Comparison of ENCODE assay signal across 15 mouse cellular contexts in the genomic region with DNA sequence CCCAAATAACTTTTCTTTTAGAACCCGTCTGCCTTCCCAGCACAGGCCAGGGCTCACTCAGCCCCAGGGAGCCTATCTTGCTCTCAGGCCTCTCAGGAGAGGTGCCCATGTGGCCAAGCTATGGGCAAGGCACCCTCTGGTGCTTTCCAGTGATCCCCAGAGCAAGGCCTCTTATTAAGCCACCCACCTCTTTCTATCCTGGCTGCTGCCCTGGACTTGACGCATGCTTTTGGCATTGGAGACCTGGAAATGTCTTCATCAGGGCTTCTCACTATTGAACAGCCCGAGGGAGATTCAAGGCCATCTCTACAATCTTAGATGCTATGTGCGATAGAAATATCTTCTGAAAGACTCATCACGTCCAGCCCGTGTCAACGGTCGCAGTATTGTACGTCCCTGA.
DNase-seq lines count a peak whose midpoint lies in the region; ATAC-seq and TF ChIP-seq lines count a peak whose summit lies in the region.
"Had no signal": no experiment of that assay in that cellular context is flagged by ENCODE, and none has a peak within 500 bp of the region (broad histone marks: within the 10 kb centered on the region; RNA-seq: fewer than 3 reads in every experiment).

No protein-coding gene starts in this region.

- H3K27me3 ChIP-seq in heart, embryonic 11.5 days (ENCODE audit: control insufficient read depth, insufficient read depth, low read length), result no peaks in the 10 kb centered on the region
- H3K27me3 ChIP-seq in embryonic facial prominence, embryonic 14.5 days (replicated peaks; ENCODE audit: control insufficient read depth, insufficient read depth, low read length), result no peaks in the 10 kb centered on the region
- no peaks in the 10 kb centered on the region for H3K27me3 ChIP-seq in intestine, embryonic 15.5 days (replicated peaks)
- no peaks in the 10 kb centered on the region for H3K27me3 ChIP-seq in liver, postnatal 0 days (ENCODE audit: insufficient read depth, low read length)
- H3K27me3 ChIP-seq: CH12.LX; neural tube, embryonic 15.5 days had no signal

- peak overlapping the region; percentile 71 for H3K27ac ChIP-seq in heart, embryonic 11.5 days (ENCODE audit: low read depth, low read length)
- peak overlapping the region; percentile 63 for H3K27ac ChIP-seq in embryonic facial prominence, embryonic 14.5 days (replicated peaks; ENCODE audit: low read depth, low read length)
- peak overlapping the region; percentile 42; the same call in 1 of the 2 replicates for H3K27ac ChIP-seq in intestine, embryonic 15.5 days
- no peak overlapping the region for H3K27ac ChIP-seq in liver, postnatal 0 days (ENCODE audit: low read depth)
- H3K27ac ChIP-seq: neural tube, embryonic 15.5 days had no signal

- TF ChIP-seq CTCF in liver, postnatal 0 days (IDR thresholded peaks at IDR 0.05; ENCODE audit: low read depth), result no peak

- 65% methylated on average over 9 of the region's 9 CpGs for WGBS in heart, embryonic 11.5 days (ENCODE audit: insufficient replicate concordance)
- WGBS in embryonic facial prominence, embryonic 14.5 days, result 76% methylated on average over 9 of the region's 9 CpGs
- 82% methylated on average over 9 of the region's 9 CpGs for WGBS in intestine, embryonic 15.5 days
- WGBS in liver, postnatal 0 days (ENCODE audit: insufficient replicate concordance), result 87% methylated on average over 9 of the region's 9 CpGs

- no peak for TF ChIP-seq EP300 in liver, postnatal 0 days (IDR thresholded peaks at IDR 0.05; ENCODE audit: low read depth)

- no peak overlapping the region for H3K4me2 ChIP-seq in heart, embryonic 11.5 days
- no peak overlapping the region for H3K4me2 ChIP-seq in embryonic facial prominence, embryonic 14.5 days (ENCODE audit: low read depth, low read length)
- no peak overlapping the region for H3K4me2 ChIP-seq in intestine, embryonic 15.5 days (replicated peaks)
- H3K4me2 ChIP-seq in liver, postnatal 0 days (ENCODE audit: low read depth, low read length), result no peak overlapping the region
- H3K4me2 ChIP-seq: neural tube, embryonic 15.5 days had no signal

- H3K9me3 ChIP-seq in heart, embryonic 11.5 days (replicated peaks; ENCODE audit: control insufficient read depth, low read length), result no peaks in the 10 kb centered on the region
- no peaks in the 10 kb centered on the region for H3K9me3 ChIP-seq in embryonic facial prominence, embryonic 14.5 days (ENCODE audit: control insufficient read depth, low read length)
- no peaks in the 10 kb centered on the region for H3K9me3 ChIP-seq in intestine, embryonic 15.5 days
- no peaks in the 10 kb centered on the region for H3K9me3 ChIP-seq in liver, postnatal 0 days (ENCODE audit: low read length)
- H3K9me3 ChIP-seq: neural tube, embryonic 15.5 days had no signal

- no peaks in the 10 kb centered on the region for H3K36me3 ChIP-seq in heart, embryonic 11.5 days (ENCODE audit: control insufficient read depth, insufficient read depth, low read length)
- no peaks in the 10 kb centered on the region for H3K36me3 ChIP-seq in embryonic facial prominence, embryonic 14.5 days (ENCODE audit: control insufficient read depth, insufficient read depth, low read length)
- no peaks in the 10 kb centered on the region; the same call in 1 of the 2 replicates for H3K36me3 ChIP-seq in intestine, embryonic 15.5 days
- H3K36me3 ChIP-seq in liver, postnatal 0 days (replicated peaks; ENCODE audit: insufficient read depth, low read length), result peaks cover 17% of the 10 kb centered on the region
- H3K36me3 ChIP-seq: neural tube, embryonic 15.5 days had no signal

- H3K4me1 ChIP-seq in heart, embryonic 11.5 days (ENCODE audit: control insufficient read depth, insufficient read depth, low read length), result peaks cover 43% of the 10 kb centered on the region
- peaks cover 10% of the 10 kb centered on the region for H3K4me1 ChIP-seq in embryonic facial prominence, embryonic 14.5 days (ENCODE audit: control insufficient read depth, insufficient read depth, low read length)
- H3K4me1 ChIP-seq in intestine, embryonic 15.5 days (replicated peaks), result peaks cover 18% of the 10 kb centered on the region; the same call in 1 of the 2 replicates
- peaks cover 17% of the 10 kb centered on the region; the same call in 1 of the 2 replicates for H3K4me1 ChIP-seq in liver, postnatal 0 days (ENCODE audit: insufficient read depth)

- no peak for ATAC-seq in heart, embryonic 11.5 days (replicated peaks; ENCODE audit: insufficient number of reproducible peaks, low FRiP score, low TSS enrichment)
- no peak for ATAC-seq in embryonic facial prominence, embryonic 14.5 days (ENCODE audit: low read depth)
- no peak for ATAC-seq in intestine, embryonic 15.5 days
- ATAC-seq in liver, postnatal 0 days, result no peak
- ATAC-seq in granulocyte monocyte progenitor cell, adult 5-6 weeks (replicated peaks; ENCODE audit: poor library complexity, severe bottlenecking), result no peak

- H3K9ac ChIP-seq in heart, embryonic 11.5 days (ENCODE audit: low read depth, low read length), result peak overlapping the region; percentile 46
- no peak overlapping the region for H3K9ac ChIP-seq in embryonic facial prominence, embryonic 14.5 days (ENCODE audit: low read depth, low read length)
- no peak overlapping the region for H3K9ac ChIP-seq in intestine, embryonic 15.5 days
- no peak overlapping the region for H3K9ac ChIP-seq in liver, postnatal 0 days (replicated peaks)
- H3K9ac ChIP-seq: neural tube, embryonic 15.5 days had no signal

- H3K4me3 ChIP-seq in heart, embryonic 11.5 days (ENCODE audit: low read depth, low read length), result no peak overlapping the region
- no peak overlapping the region for H3K4me3 ChIP-seq in embryonic facial prominence, embryonic 14.5 days (ENCODE audit: low read depth, low read length)
- H3K4me3 ChIP-seq in intestine, embryonic 15.5 days (replicated peaks), result no peak overlapping the region
- no peak overlapping the region for H3K4me3 ChIP-seq in liver, postnatal 0 days (ENCODE audit: low read depth, low read length)
- H3K4me3 ChIP-seq: neural tube, embryonic 15.5 days had no signal

- no peak for DNase-seq in heart, adult 8-10 months (ENCODE audit: low spot score)
- peak; percentile 75 for DNase-seq in Muller cell, postnatal 12 days (ENCODE audit: inconsistent ontology term)
- no peak for DNase-seq in embryonic facial prominence, embryonic 14.5 days (ENCODE audit: low spot score)
- no peak for DNase-seq in liver, postnatal 0 days
- DNase-seq in cerebellum, postnatal 4 days (ENCODE audit: low spot score in 2 of 2), result no peak
- DNase-seq: cerebellum, adult 2 months; kidney, postnatal 14 days; lung, postnatal 10 days; midbrain, embryonic 14.5 days; right cerebral cortex, postnatal 14 days had no signal
